Mouse (Mus musculus): ENCODE measurements around the gene Map3k20. TPM values are rescaled to one million over a fixed set of nuclear protein-coding genes. Genes with fewer than 3 reads are reported as not detected.

The Map3k20 gene
- polyA plus RNA-seq, 1 experiment from 2014 or later, result 17.0 TPM

GRCm38 (mm10) chr2:72478921-72479320 lies 193.5 kb downstream of the Map3k20 start:
- Histone ChIP-seq H3K27ac (no peak overlapping the region), H3K36me3 (peaks cover 18% of the 10 kb centered on the region), H3K4me2 (replicated peaks) (peak overlapping the region; percentile 68; the same call in 1 of the 2 replicates), H3K4me3 (replicated peaks) (no peak overlapping the region), H3K9ac (no peak overlapping the region), H3K9me3 (no peaks in the 10 kb centered on the region), H3K4me1 (replicated peaks) (peaks cover 18% of the 10 kb centered on the region), H3K27me3 (replicated peaks) (no peaks in the 10 kb centered on the region)
- 75% methylated on average over 13 of the region's 13 CpGs for WGBS
- ATAC-seq, result no peak

GRCm38 (mm10) chr2:72479818-72480217 lies 194.4 kb downstream of the Map3k20 start:
- 81% methylated on average over 9 of the region's 9 CpGs for WGBS
- ATAC-seq, result no peak
- Histone ChIP-seq H3K9ac (no peak overlapping the region), H3K4me1 (replicated peaks) (peaks cover 18% of the 10 kb centered on the region), H3K36me3 (peaks cover 24% of the 10 kb centered on the region), H3K27ac (no peak overlapping the region), H3K4me3 (replicated peaks) (no peak overlapping the region), H3K4me2 (replicated peaks) (no peak overlapping the region), H3K27me3 (replicated peaks) (no peaks in the 10 kb centered on the region), H3K9me3 (no peaks in the 10 kb centered on the region)

- Histone ChIP-seq H3K9ac (no peak overlapping the region), H3K36me3 (no peaks in the 10 kb centered on the region), H3K27me3 (replicated peaks) (no peaks in the 10 kb centered on the region), H3K27ac (0 out of 2 replicates have a peak overlapping the region, but pooled peaks have one; percentile 7), H3K9me3 (no peaks in the 10 kb centered on the region), H3K4me1 (replicated peaks) (0 out of 2 replicates have a peak, but pooled peaks cover 3% of the 10 kb centered on the region), H3K4me2 (replicated peaks) (no peak overlapping the region), H3K4me3 (replicated peaks) (no peak overlapping the region)
- peak; percentile 61 for ATAC-seq
- WGBS, result 38% methylated on average over 7 of the region's 7 CpGs
These were observed 206.2 kb downstream of the Map3k20 start for GRCm38 (mm10) chr2:72491650-72492049.

Other genes starting within 250 kb of the Map3k20 start
- 117 and 125 TPM in 2 replicates for gene Cdca7, start 190.5 kb downstream of the Map3k20 start, polyA plus RNA-seq (2015; fragmentation: Nextera tagmentation; extraction: Ambion mirVana)